Mouse (Mus musculus) embryonic facial prominence, embryonic 14.5 days (tissue): ENCODE measurements around the gene Rplp0. TPM values are rescaled to one million over a fixed set of nuclear protein-coding genes. Genes with fewer than 3 reads are reported as not detected.
"Not testable (repeated sequence)": the region's sequence is repeated elsewhere in the genome, so short reads cannot be mapped to it uniquely, and the experiment has no call there.

Source experiments
- ATAC-seq: fragments of 200-750 bp; cut with Nextera tagmentation; 2 replicates; pipeline ENCODE4 v1.8.0; 2017; ENCODE audit warnings: low read depth, moderate number of reproducible peaks, moderate TSS enrichment
- DNase-seq: peaks from one replicate; pipeline ENCODE4 v3.0.0-alpha.2; 2015; ENCODE audit warnings: low spot score
- H3K27ac ChIP-seq: fragments of 300-500 bp; sonication (generic); replicated peaks from 2 replicates; pipeline ENCODE4 v1.5.1; 2014; ENCODE audit warnings: low read depth, mild to moderate bottlenecking, low read length, moderate library complexity
- H3K27me3 ChIP-seq: fragments of 300-500 bp; sonication (generic); replicated peaks from 2 replicates; pipeline ENCODE4 v1.6.1; 2014; ENCODE audit warnings: low read length; ENCODE audit not compliant: control insufficient read depth, insufficient read depth
- H3K36me3 ChIP-seq: fragments of 300-500 bp; sonication (generic); 2 replicates; pipeline ENCODE4 v1.6.1; 2014; ENCODE audit warnings: low read length, mixed read lengths; ENCODE audit not compliant: control insufficient read depth, insufficient read depth
- H3K4me1 ChIP-seq: fragments of 300-500 bp; sonication (generic); 2 replicates; pipeline ENCODE4 v1.6.1; 2014; ENCODE audit warnings: antibody characterized with exemption, low read length; ENCODE audit not compliant: control insufficient read depth, insufficient read depth
- H3K4me2 ChIP-seq: fragments of 300-500 bp; sonication (generic); 2 replicates; pipeline ENCODE4 v1.6.1; 2014; ENCODE audit warnings: low read depth, mild to moderate bottlenecking, low read length, moderate library complexity, mixed read lengths
- H3K4me3 ChIP-seq: fragments of 300-500 bp; sonication (generic); 2 replicates; pipeline ENCODE4 v1.5.1; 2014; ENCODE audit warnings: low read depth, mild to moderate bottlenecking, low read length
- H3K9ac ChIP-seq: fragments of 300-500 bp; sonication (generic); 2 replicates; pipeline ENCODE4 v1.6.1; 2014; ENCODE audit warnings: low read depth, mild to moderate bottlenecking, low read length, moderate library complexity, mixed read lengths
- H3K9me3 ChIP-seq: fragments of 300-500 bp; sonication (generic); 2 replicates; pipeline ENCODE4 v1.6.1; 2016; ENCODE audit warnings: low read length; ENCODE audit not compliant: control insufficient read depth
- WGBS: fragments of 180-500 bp; shearing (Covaris S2); extraction: QIAGEN DNeasy Blood & Tissue Kit; methylation state at CpG from one replicate; pipeline ENCODE4 v1.1.7; 2014; 5-methylcytosine and 5-hydroxymethylcytosine counted together
- polyA plus RNA-seq: library from polyadenylated mRNA; unstranded; fragments of >200 nt; fragmentation: Nextera tagmentation; extraction: Ambion mirVana; gene quantifications from 2 replicates; pipeline ENCODE4 v1.2.1, GENCODE M21; 2014

Gene Rplp0
- polyA plus RNA-seq, 1 experiment from 2014 or later: 1,928 TPM

DNA sequence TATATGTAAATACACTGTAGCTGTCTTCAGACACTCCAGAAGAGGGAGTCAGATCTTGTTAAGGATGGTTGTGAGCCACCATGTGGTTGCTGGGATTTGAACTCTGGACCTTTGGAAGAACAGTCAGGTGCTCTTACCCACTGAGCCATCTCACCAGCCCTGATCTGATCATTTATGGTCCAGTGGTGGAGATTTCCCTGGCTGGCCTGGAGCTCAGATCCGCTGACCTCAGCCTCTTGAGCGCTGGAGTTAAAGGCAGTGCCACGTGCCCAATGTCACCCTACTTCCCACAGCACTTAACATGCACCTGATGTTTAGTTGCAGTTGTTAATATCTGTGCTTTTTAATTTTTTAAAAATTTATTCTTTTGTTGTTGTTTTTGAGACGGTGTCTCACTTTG is 18.4 kb downstream of the Rplp0 start:
- H3K4me3 ChIP-seq, H3K27me3 ChIP-seq, H3K27ac ChIP-seq, ATAC-seq, H3K4me2 ChIP-seq, H3K9ac ChIP-seq, H3K4me1 ChIP-seq, DNase-seq: not testable (repeated sequence)
- Histone ChIP-seq H3K36me3 (peaks cover 94% of the 10 kb centered on the region), H3K9me3 (peaks cover 11% of the 10 kb centered on the region)
- WGBS: 95% methylated on average over 4 of the region's 4 CpGs

DNA sequence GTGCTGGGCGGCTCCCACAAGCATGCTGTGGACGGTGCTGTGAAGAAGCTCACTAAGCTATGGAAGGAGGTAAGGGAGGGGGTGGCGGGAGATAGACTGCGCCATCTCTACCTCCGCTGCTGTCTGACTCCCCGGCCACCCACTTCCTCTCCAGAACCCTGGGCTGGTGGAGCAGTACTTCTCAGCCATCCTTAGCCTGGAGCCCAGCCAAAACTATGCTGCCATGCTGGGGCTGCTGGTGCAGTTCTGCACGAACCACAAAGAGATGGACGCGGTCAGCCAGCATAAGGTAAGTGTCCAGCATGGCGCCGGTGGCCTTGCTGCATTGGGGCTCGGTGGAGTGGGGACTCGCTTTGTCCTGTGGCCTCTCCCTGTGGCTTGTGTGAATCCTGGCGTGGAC is 19.7 kb downstream of the Rplp0 start:
- Histone ChIP-seq H3K4me2 (no peak overlapping the region), H3K4me1 (no peaks in the 10 kb centered on the region), H3K27ac (no peak overlapping the region), H3K9me3 (peaks cover 15% of the 10 kb centered on the region), H3K27me3 (no peaks in the 10 kb centered on the region), H3K4me3 (no peak overlapping the region), H3K36me3 (peaks cover 95% of the 10 kb centered on the region), H3K9ac (no peak overlapping the region)
- no peak for ATAC-seq
- no peak for DNase-seq
- WGBS: 94% methylated on average over 12 of the region's 14 CpGs

DNA sequence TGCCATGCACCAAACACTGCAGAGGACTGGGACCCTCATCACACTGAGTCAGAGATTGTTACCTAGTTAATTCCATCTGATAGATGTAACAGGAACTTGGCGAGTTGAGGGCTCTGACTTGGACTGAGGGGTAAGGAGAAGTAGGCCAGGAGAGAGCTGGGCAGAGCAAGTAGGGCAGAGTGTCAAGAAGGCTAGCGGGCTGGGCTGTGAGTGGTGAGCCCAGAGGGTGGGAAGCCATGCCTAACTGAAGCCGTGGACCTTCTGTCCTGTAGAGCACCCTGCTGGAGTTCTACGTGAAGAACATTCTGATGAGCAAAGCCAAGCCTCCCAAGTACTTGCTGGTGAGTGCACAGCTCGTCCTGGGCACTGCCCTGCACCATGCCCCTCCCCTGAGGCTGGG is 20.1 kb downstream of the Rplp0 start:
- H3K27ac ChIP-seq: no peak overlapping the region
- 96% methylated on average over 4 of the region's 5 CpGs for WGBS
- H3K9ac ChIP-seq: no peak overlapping the region
- H3K9me3 ChIP-seq: peaks cover 15% of the 10 kb centered on the region
- H3K4me2 ChIP-seq: no peak overlapping the region
- no peaks in the 10 kb centered on the region for H3K4me1 ChIP-seq
- DNase-seq (no peak), ATAC-seq (no peak)
- H3K36me3 ChIP-seq: peaks cover 95% of the 10 kb centered on the region
- no peaks in the 10 kb centered on the region for H3K27me3 ChIP-seq
- no peak overlapping the region for H3K4me3 ChIP-seq

DNA sequence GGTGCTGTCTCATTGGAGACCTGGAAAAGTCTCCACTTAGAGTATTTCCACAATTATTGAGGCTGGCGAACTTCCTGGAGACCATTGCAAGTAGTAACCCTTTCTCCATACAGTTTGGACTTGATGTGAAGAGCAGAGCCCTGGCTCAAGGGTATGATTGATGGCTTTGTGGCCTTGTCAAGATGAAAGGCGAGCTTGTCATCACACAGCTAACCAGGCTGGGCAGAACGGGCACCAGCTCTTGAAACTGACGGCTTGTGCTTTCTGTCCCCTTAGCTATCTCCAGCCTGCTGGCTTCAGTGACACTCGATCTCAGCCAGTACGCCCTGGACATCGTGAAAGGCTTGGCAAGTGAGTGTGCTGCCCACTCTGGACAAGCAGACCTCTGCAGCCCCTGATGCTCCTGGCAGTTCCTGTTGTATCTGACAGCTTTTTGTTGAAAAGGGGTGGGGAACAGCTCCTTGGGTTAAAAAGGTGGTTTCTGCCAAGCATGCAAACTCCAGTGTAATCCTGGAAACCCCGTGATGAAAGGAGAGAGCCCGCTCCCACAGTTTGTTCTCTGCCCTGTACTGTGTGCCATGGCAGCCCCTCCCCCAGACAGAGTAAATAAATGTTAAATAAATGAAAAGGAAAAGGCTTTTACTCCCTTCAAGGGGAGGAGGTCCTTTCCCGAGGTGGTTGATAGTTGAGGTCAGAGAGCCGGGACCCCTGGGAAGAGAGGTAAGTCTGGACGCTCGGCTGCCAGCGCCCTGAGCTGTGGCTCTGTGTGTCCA is 21.1 kb downstream of the Rplp0 start:
- 90% methylated on average over 14 of the region's 14 CpGs for WGBS
- Histone ChIP-seq H3K4me2 (no peak overlapping the region), H3K27me3 (no peaks in the 10 kb centered on the region), H3K9ac (no peak overlapping the region), H3K4me3 (no peak overlapping the region), H3K27ac (no peak overlapping the region), H3K9me3 (peaks cover 15% of the 10 kb centered on the region), H3K36me3 (peaks cover 95% of the 10 kb centered on the region), H3K4me1 (no peaks in the 10 kb centered on the region)
- ATAC-seq: no peak
- no peak for DNase-seq

DNA sequence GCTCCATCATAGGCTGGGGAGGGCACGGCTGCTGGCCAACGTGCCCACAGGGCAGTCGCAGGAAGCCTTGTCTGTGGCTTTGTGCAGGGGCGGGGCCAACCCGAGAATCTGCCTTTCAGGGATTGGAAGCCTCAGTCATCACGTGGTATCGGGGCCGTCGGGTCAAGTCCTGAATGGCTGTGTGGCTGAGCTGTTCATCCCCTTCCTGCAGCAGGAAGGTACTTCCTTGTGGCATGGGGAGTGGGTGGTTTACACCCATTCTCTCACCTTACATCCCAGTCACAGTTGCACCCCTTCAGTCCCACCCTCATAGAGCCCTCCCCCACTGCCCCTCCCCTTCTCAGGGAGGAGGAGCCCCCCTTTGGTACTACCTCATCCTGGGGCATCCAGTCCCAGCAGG is 22.4 kb downstream of the Rplp0 start:
- H3K4me2 ChIP-seq: no peak overlapping the region
- DNase-seq: no peak
- peaks cover 15% of the 10 kb centered on the region for H3K9me3 ChIP-seq
- no peaks in the 10 kb centered on the region for H3K27me3 ChIP-seq
- no peaks in the 10 kb centered on the region for H3K4me1 ChIP-seq
- H3K36me3 ChIP-seq: peaks cover 97% of the 10 kb centered on the region
- H3K27ac ChIP-seq: no peak overlapping the region
- no peak overlapping the region for H3K4me3 ChIP-seq
- WGBS: 90% methylated on average over 9 of the region's 9 CpGs
- ATAC-seq: no peak
- H3K9ac ChIP-seq: no peak overlapping the region

DNA sequence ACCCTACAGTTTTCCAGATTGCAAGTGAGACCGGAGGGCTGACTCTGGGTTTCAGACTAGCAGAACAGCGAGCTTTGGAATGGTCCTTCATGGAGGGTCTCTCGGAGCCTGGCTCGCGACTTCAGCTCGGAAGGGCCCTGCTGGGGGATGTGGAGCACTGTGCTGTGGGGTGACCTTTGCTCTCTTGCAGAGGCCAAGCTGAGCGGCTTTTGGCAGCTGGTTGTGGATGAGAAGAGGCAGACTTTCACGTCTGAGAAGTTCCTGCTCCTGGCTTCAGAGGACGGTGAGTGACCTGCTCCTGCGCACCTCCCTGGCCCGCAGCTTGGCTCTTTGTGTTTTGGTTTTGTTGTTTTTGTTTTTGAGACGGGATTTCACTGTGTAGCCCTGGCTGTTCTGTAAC is 26.3 kb downstream of the Rplp0 start:
- no peak overlapping the region for H3K4me3 ChIP-seq
- 85% methylated on average over 12 of the region's 12 CpGs for WGBS
- H3K9me3 ChIP-seq: peaks cover 15% of the 10 kb centered on the region
- H3K9ac ChIP-seq: no peak overlapping the region
- DNase-seq: no peak
- no peak for ATAC-seq
- no peak overlapping the region for H3K27ac ChIP-seq
- H3K36me3 ChIP-seq: peaks cover 98% of the 10 kb centered on the region
- no peaks in the 10 kb centered on the region for H3K4me1 ChIP-seq
- H3K27me3 ChIP-seq: no peaks in the 10 kb centered on the region
- H3K4me2 ChIP-seq: no peak overlapping the region

DNA sequence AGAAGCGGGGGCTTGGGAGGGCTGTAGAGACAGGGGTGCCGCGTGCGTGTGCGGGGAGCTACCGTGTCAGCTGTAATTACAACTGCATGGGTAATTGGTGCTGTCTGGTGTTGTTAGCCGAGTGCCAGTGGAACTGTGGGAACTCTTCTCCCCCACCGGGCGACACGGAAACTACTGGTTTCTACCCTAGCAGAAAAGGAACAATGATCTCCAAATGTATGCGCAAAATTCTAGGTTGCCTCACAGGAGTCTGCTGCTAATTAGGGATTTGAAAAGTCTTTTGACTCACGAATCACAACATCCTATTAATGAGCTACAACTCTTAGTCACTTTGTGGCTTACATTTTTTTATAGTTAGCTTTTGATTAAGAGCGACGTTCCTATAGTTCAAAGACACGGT is 26.9 kb downstream of the Rplp0 start:
- 77% methylated on average over 15 of the region's 15 CpGs for WGBS
- no peak for DNase-seq
- Histone ChIP-seq H3K27me3 (no peaks in the 10 kb centered on the region), H3K36me3 (peaks cover 98% of the 10 kb centered on the region), H3K4me1 (no peaks in the 10 kb centered on the region), H3K4me3 (no peak overlapping the region), H3K9me3 (peaks cover 15% of the 10 kb centered on the region), H3K27ac (no peak overlapping the region), H3K9ac (no peak overlapping the region), H3K4me2 (no peak overlapping the region)
- no peak for ATAC-seq

DNA sequence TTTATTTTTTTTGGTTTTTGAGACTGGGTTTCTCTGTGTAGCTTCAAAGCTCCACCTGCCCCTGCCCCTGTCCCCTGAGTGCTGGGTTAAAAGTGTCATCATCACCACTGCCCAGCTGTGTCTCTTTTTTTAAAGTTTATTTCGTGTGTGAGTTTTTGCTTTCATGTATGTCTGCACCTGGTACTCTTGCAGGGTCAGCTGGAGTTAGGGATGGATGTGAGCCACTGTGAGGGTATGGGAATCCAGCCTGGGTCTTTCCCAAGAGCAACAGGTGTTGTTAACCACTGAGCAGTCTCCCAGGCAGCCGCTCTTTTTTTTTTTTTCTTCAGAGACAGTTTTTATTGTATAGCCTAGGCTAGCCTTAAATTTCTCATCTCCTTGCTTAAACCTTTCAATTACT is 27.5 kb downstream of the Rplp0 start:
- no peak overlapping the region for H3K9ac ChIP-seq
- H3K4me3 ChIP-seq: no peak overlapping the region
- H3K4me2 ChIP-seq: no peak overlapping the region
- H3K27ac ChIP-seq: no peak overlapping the region
- DNase-seq: no peak
- no peaks in the 10 kb centered on the region for H3K27me3 ChIP-seq
- WGBS: 90% methylated on average over 2 of the region's 2 CpGs
- peaks cover 98% of the 10 kb centered on the region for H3K36me3 ChIP-seq
- ATAC-seq: no peak
- peaks cover 13% of the 10 kb centered on the region for H3K9me3 ChIP-seq
- H3K4me1 ChIP-seq: no peaks in the 10 kb centered on the region

DNA sequence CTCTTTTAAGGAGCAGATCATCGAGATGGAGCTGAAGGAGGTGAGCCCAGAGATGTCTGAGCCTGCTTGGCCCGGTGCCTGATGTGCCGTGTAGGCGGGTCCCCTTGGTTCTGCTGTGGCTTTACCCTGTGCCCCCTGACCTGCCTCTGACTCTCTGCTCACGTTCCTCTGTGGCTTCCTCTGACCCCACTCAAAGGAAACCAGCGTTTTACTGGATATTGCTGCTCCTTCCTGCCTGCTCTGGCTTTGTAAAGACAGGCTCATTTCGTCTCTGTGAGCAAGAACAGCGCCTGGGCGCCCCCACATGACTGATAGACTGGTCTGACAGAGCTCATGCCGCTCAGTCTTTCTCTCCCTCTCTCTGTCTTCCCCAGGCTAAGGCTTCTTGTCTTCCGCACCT is 31.8 kb downstream of the Rplp0 start:
- ATAC-seq (no peak), DNase-seq (no peak)
- WGBS: 84% methylated on average over 9 of the region's 11 CpGs
- Histone ChIP-seq H3K27me3 (no peaks in the 10 kb centered on the region), H3K36me3 (peaks cover 98% of the 10 kb centered on the region), H3K27ac (no peak overlapping the region), H3K4me2 (no peak overlapping the region), H3K4me1 (no peaks in the 10 kb centered on the region), H3K9me3 (no peaks in the 10 kb centered on the region), H3K9ac (no peak overlapping the region), H3K4me3 (no peak overlapping the region)
